Mouse (Mus musculus) intestine, embryonic 15.5 days (tissue): Measurements from ENCODE around the gene Olfr1510. TPM values are rescaled to one million over a fixed set of nuclear protein-coding genes. Genes with fewer than 3 reads are reported as not detected.

Source experiments
- polyA plus RNA-seq: library from polyadenylated mRNA; unstranded; fragments of >200 nt; fragmentation: Nextera tagmentation; extraction: Ambion mirVana; gene quantifications from 2 replicates; pipeline ENCODE4 v1.2.1, GENCODE M21; 2015

Gene Olfr1510
- polyA plus RNA-seq, 1 experiment from 2014 or later: not detected

Other genes with a start within 250 kb of the Olfr1510 start
- gene Supt16, start 217.0 kb downstream of the Olfr1510 start, polyA plus RNA-seq: 53.1 and 61.1 TPM in 2 replicates
- 23.9 and 27.1 TPM in 2 replicates for gene Chd8, start 156.6 kb downstream of the Olfr1510 start, polyA plus RNA-seq
- gene Tox4, start 135.2 kb downstream of the Olfr1510 start, polyA plus RNA-seq: 36.0 and 36.1 TPM in 2 replicates
- gene Rab2b, start 134.8 kb downstream of the Olfr1510 start, polyA plus RNA-seq: 13.7 and 16.0 TPM in 2 replicates
- gene Mettl3, start 109.2 kb downstream of the Olfr1510 start, polyA plus RNA-seq: 37.6 and 41.1 TPM in 2 replicates
- 9.2 and 10.2 TPM in 2 replicates for gene Sall2, start 85.6 kb downstream of the Olfr1510 start, polyA plus RNA-seq
- gene Olfr1513, start 58.0 kb downstream of the Olfr1510 start, polyA plus RNA-seq: not detected in 2 replicates
- not detected in 2 replicates for gene Olfr1512, start 35.2 kb downstream of the Olfr1510 start, polyA plus RNA-seq
- not detected in 2 replicates for gene Olfr1511, start 17.0 kb downstream of the Olfr1510 start, polyA plus RNA-seq
- gene Olfr1509, start 28.6 kb upstream of the Olfr1510 start, polyA plus RNA-seq: not detected in 2 replicates
- not detected in 2 replicates for gene Olfr1508, start 53.1 kb upstream of the Olfr1510 start, polyA plus RNA-seq
- gene Olfr1507, start 81.4 kb upstream of the Olfr1510 start, polyA plus RNA-seq: not detected in 2 replicates